Mouse (Mus musculus) limb, embryonic 12.5 days (tissue): ENCODE data around the gene Tbc1d10c. TPM values are rescaled to one million over a fixed set of nuclear protein-coding genes. Genes with fewer than 3 reads are reported as not detected.
A peak's percentile ranks its signal among the peaks of the same experiment; 100 is the strongest.

Experiments
- ATAC-seq: fragments of 200-750 bp; cut with Nextera tagmentation; 2 replicates; pipeline ENCODE4 v1.8.0; 2017; ENCODE audit warnings: low read depth, moderate TSS enrichment; ENCODE audit not compliant: insufficient number of reproducible peaks, insufficient read depth, low FRiP score, low TSS enrichment
- H3K27ac ChIP-seq: fragments of 300-500 bp; sonication (generic); 2 replicates; pipeline ENCODE4 v1.5.1; 2016; ENCODE audit warnings: mild to moderate bottlenecking, moderate library complexity
- H3K27me3 ChIP-seq: fragments of 300-500 bp; sonication (generic); 2 replicates; pipeline ENCODE4 v1.6.1; 2016; ENCODE audit warnings: mild to moderate bottlenecking, moderate library complexity
- H3K36me3 ChIP-seq: fragments of 300-500 bp; sonication (generic); 2 replicates; pipeline ENCODE4 v1.6.1; 2016; ENCODE audit warnings: mild to moderate bottlenecking, moderate library complexity
- H3K4me1 ChIP-seq: fragments of 300-500 bp; sonication (generic); replicated peaks from 2 replicates; pipeline ENCODE4 v1.6.1; 2016
- H3K4me2 ChIP-seq: fragments of 300-500 bp; sonication (generic); 2 replicates; pipeline ENCODE4 v1.6.1; 2016; ENCODE audit warnings: mild to moderate bottlenecking, moderate library complexity
- H3K4me3 ChIP-seq: fragments of 300-500 bp; sonication (generic); replicated peaks from 2 replicates; pipeline ENCODE4 v1.5.1; 2016; ENCODE audit warnings: mild to moderate bottlenecking
- H3K9ac ChIP-seq: fragments of 300-500 bp; sonication (generic); replicated peaks from 2 replicates; pipeline ENCODE4 v1.6.1; 2016; ENCODE audit warnings: mild to moderate bottlenecking, moderate library complexity
- H3K9me3 ChIP-seq: fragments of 300-500 bp; sonication (generic); 2 replicates; pipeline ENCODE4 v1.6.1; 2016; ENCODE audit warnings: mild to moderate bottlenecking, moderate library complexity
- WGBS: fragments of 180-500 bp; shearing (Covaris S2); methylation state at CpG from one replicate; pipeline ENCODE4 v1.1.7; 2016; 5-methylcytosine and 5-hydroxymethylcytosine counted together
- polyA plus RNA-seq: library from polyadenylated mRNA; unstranded; fragments of >200 nt; fragmentation: Nextera tagmentation; extraction: Ambion mirVana; gene quantifications from 2 replicates; pipeline ENCODE4 v1.2.1, GENCODE M21; 2016

Gene Tbc1d10c
- polyA plus RNA-seq, 1 experiment from 2014 or later: 0.60 TPM

DNA sequence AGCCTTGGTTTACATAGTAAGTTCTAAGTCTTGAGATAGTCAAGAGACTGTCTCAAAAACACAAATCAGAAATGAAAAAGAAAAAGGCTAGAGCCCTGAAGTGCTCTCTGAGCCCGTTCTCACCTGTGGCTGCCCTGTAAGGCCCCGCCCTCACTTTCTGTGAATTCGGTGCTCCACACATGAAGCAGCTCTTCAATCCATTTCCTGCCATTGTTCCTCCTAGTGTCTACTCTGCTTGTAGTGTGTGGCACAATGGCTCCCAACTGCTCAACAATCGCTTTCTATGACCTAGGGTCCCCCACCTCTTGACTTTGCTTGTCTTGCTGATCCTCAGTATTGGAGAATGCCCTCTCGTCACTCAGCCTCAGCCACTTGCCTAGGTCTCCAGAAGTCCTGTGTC lies 36.4 kb upstream of the Tbc1d10c start:
- Histone ChIP-seq H3K27me3 (peaks cover 20% of the 10 kb centered on the region), H3K4me1 (peaks cover 19% of the 10 kb centered on the region), H3K9ac (no peak overlapping the region), H3K4me3 (no peak overlapping the region), H3K27ac (no peak overlapping the region), H3K36me3 (peaks cover 15% of the 10 kb centered on the region), H3K9me3 (no peaks in the 10 kb centered on the region), H3K4me2 (no peak overlapping the region)
- no peak for ATAC-seq
- WGBS: 71% methylated on average over 5 of the region's 5 CpGs

DNA sequence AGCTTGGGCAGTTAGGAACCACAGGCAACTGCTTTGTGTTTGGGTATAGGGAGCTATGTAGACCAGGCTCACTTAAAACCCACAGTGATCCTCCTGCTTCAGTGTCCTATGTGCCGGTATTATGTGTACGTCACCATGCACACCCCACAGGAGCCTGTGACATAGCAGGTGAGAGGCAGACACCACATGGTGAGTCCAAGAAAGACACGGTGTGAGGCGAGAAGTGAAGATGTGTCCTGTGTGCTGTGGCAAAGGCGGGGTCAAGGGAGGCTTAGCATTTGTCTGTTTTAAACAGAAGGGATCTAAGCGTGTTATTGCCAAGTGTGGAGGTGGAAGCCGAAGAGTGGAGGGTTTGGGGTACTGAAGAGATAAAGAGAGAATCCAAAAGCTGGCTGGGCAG lies 35.7 kb upstream of the Tbc1d10c start:
- Histone ChIP-seq H3K9ac (no peak overlapping the region), H3K4me1 (peaks cover 13% of the 10 kb centered on the region), H3K4me2 (no peak overlapping the region), H3K27me3 (peaks cover 24% of the 10 kb centered on the region), H3K36me3 (peaks cover 22% of the 10 kb centered on the region), H3K4me3 (no peak overlapping the region), H3K9me3 (no peaks in the 10 kb centered on the region), H3K27ac (no peak overlapping the region)
- no peak for ATAC-seq
- 93% methylated on average over 7 of the region's 7 CpGs for WGBS

DNA sequence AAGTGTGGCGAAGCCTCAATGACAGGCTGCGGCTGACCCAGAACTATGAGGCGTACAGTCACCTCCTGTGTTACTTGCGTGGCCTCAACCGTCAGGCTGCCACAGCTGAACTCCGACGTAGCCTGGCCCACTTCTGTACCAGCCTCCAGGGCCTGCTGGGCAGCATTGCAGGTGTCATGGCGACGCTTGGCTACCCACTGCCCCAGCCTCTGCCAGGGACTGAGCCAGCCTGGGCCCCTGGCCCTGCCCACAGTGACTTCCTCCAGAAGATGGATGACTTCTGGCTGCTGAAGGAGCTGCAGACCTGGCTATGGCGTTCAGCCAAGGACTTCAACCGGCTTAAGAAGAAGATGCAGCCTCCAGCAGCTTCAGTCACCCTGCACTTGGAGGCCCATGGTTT lies 31.1 kb upstream of the Tbc1d10c start:
- ATAC-seq: no peak
- 79% methylated on average over 11 of the region's 11 CpGs for WGBS
- no peak overlapping the region; the same call in 1 of the 2 replicates for H3K9ac ChIP-seq
- H3K4me1 ChIP-seq: peaks cover 33% of the 10 kb centered on the region
- no peak overlapping the region for H3K4me2 ChIP-seq
- no peaks in the 10 kb centered on the region for H3K9me3 ChIP-seq
- no peak overlapping the region for H3K4me3 ChIP-seq
- H3K27me3 ChIP-seq: peaks cover 12% of the 10 kb centered on the region; the same call in 1 of the 2 replicates
- no peak overlapping the region for H3K27ac ChIP-seq
- H3K36me3 ChIP-seq: peaks cover 32% of the 10 kb centered on the region

DNA sequence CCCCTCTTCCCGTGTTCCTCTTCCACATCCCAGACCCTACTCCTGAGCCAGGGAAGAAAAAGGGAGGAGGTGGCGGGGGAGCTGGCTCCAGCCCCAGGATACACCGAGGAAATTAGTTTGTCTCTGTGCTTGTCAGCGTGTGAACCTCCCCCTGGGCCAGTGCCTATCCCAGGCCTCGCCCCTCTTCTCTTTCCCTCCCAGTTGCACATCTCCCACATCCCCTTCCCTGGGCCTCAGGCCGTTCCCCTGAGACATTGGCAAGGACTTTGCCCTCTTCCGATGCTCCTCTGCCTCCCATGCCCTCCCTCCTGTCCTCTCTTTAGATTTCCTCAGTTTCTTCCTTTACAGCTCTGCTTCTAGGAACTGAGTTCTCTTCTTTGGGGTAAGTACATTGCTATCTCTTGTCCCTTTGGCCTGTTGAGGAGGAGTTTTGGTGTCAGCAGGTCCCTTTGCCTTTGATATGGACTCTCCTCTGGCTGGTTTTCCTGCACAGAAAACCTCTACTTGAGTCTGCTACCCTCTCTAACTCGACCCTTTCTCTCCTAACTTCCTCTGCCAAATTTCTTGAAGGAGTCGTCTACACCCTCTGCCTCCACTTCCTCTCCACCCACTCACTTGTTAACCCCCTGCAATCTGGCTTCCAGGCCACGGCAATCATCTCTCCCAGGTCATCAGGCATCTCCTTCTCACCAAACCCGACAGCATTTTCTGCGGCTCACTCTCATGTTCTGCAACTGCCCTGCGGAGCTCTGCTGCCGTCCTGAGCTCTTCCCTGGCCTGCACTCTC lies 30.1 kb upstream of the Tbc1d10c start:
- peaks cover 43% of the 10 kb centered on the region for H3K4me1 ChIP-seq
- 0 out of 2 replicates have a peak overlapping the region, but pooled peaks have one; percentile 34 for H3K9ac ChIP-seq
- H3K9me3 ChIP-seq: no peaks in the 10 kb centered on the region
- peaks cover 32% of the 10 kb centered on the region for H3K36me3 ChIP-seq
- H3K4me2 ChIP-seq: no peak overlapping the region
- ATAC-seq: no peak
- H3K4me3 ChIP-seq: no peak overlapping the region
- H3K27me3 ChIP-seq: peaks cover 12% of the 10 kb centered on the region; the same call in 1 of the 2 replicates
- no peak overlapping the region for H3K27ac ChIP-seq
- WGBS: 35% methylated on average over 14 of the region's 14 CpGs

DNA sequence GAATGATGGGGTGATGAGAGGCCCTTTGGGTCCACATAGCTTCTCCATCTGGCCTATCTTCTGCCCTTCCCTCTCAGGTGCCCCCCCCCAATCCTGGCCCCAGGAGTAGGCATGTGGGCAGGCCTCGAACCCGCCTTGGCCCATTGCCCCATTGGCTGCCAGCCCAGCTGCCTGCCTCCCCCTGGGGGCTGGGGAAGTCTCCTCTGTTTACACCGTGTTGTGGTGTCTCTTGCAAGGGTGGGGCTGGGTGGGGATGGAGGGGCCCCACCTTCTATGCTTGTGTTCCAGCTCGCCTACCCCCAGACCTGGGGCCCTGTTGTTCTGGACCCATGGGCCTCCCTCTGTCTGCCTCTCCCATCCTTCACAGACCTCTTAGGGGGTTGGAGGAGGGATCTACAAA lies 29.3 kb upstream of the Tbc1d10c start:
- Histone ChIP-seq H3K4me1 (peaks cover 50% of the 10 kb centered on the region), H3K27ac (no peak overlapping the region), H3K9me3 (no peaks in the 10 kb centered on the region), H3K36me3 (peaks cover 32% of the 10 kb centered on the region), H3K4me2 (no peak overlapping the region), H3K27me3 (peaks cover 12% of the 10 kb centered on the region), H3K9ac (no peak overlapping the region), H3K4me3 (no peak overlapping the region)
- 60% methylated on average over 4 of the region's 4 CpGs for WGBS
- ATAC-seq: no peak

DNA sequence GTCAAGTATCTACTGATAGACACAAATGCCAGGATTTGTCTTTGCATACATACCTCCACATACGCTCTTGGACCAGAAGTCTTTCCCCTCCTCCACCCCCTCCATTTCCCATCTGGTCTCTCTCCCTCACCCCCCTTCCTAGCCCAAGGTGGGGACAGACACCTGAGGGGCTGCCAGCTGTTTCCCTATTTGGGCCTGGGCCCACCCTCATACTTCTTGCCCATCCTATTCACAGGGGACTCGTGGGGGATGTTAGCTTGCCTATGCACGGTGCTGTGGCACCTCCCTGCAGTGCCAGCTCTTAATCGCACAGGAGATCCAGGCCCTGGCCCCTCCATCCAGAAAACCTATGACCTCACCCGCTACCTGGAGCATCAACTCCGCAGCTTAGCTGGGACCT lies 28.9 kb upstream of the Tbc1d10c start:
- H3K9me3 ChIP-seq: no peaks in the 10 kb centered on the region
- peaks cover 16% of the 10 kb centered on the region for H3K27me3 ChIP-seq
- no peak overlapping the region for H3K4me2 ChIP-seq
- peaks cover 54% of the 10 kb centered on the region for H3K4me1 ChIP-seq
- 88% methylated on average over 6 of the region's 6 CpGs for WGBS
- ATAC-seq: no peak
- peaks cover 32% of the 10 kb centered on the region for H3K36me3 ChIP-seq
- no peak overlapping the region for H3K27ac ChIP-seq
- H3K4me3 ChIP-seq: no peak overlapping the region
- H3K9ac ChIP-seq: 0 out of 2 replicates have a peak overlapping the region, but pooled peaks have one; percentile 24

DNA sequence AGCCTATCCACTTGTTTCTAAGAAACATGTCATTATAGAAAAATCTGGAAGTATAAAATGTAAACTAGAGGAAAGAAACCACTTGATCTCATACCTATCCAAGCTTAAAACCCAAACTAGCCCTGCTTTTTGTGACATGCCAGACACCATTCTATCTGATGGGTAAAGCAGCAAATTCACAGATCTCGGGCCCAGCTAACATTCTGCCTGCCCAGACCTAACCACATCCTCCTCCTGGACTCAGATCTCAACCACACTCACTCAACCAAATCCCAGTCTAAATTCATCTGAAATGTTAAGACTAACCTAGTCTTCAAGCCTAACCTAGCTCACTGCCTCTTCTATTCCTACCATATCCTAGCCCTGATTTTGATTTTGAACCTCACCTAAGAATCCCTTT lies 27.7 kb upstream of the Tbc1d10c start:
- no peak for ATAC-seq
- Histone ChIP-seq H3K36me3 (peaks cover 30% of the 10 kb centered on the region), H3K9me3 (no peaks in the 10 kb centered on the region), H3K9ac (no peak overlapping the region), H3K27me3 (peaks cover 16% of the 10 kb centered on the region), H3K4me1 (peaks cover 58% of the 10 kb centered on the region), H3K27ac (no peak overlapping the region), H3K4me2 (no peak overlapping the region), H3K4me3 (no peak overlapping the region)
- WGBS: 79% methylated on average over 1 of the region's 1 CpGs

DNA sequence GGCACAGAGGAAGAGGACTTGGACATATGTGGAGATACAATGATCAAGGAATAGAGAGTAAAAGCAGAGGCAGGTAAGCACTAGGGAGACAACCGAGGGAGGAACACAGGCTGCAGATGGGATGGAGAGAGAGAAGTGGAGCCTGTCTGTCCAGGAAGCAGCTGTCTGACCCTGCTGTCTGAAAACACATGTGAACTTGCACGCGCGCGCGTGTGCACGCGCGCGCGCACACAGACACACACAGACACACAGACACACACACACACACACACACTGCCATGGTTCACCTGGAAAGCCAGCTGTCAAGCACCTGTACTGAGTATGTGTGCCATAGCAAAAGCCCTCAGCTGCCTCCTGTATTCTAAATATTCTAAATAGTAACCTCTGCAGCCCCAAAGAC lies 27.2 kb upstream of the Tbc1d10c start:
- H3K27ac ChIP-seq: peak overlapping the region; percentile 64; the same call in 1 of the 2 replicates
- H3K27me3 ChIP-seq: peaks cover 20% of the 10 kb centered on the region
- no peak overlapping the region for H3K4me3 ChIP-seq
- peaks cover 25% of the 10 kb centered on the region for H3K36me3 ChIP-seq
- WGBS: 87% methylated on average over 11 of the region's 11 CpGs
- H3K4me2 ChIP-seq: 0 out of 2 replicates have a peak overlapping the region, but pooled peaks have one; percentile 87
- no peak overlapping the region for H3K9ac ChIP-seq
- H3K9me3 ChIP-seq: no peaks in the 10 kb centered on the region
- H3K4me1 ChIP-seq: peaks cover 62% of the 10 kb centered on the region
- ATAC-seq: no peak

DNA sequence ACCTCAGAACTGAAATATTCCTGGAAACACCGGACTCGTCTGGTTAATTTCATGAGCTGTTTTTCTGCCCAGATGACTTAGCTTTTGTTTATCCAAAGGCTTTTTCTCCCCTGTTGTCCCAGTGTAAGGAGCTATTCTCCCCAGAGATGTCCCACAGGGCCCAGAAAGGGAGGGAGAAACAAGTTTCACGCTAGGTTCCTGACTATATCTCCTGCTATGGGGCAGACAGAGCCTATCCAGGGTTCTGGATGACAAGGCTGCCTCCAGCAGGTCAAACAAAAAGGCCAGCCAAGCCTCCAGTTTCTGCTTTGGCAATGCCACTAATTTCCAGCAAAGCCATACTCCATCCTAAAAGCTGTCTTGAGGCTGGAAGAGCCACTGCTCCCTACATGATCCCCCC lies 26.8 kb upstream of the Tbc1d10c start:
- no peak overlapping the region for H3K9ac ChIP-seq
- peaks cover 24% of the 10 kb centered on the region for H3K27me3 ChIP-seq
- H3K4me2 ChIP-seq: peak overlapping the region; percentile 87

DNA sequence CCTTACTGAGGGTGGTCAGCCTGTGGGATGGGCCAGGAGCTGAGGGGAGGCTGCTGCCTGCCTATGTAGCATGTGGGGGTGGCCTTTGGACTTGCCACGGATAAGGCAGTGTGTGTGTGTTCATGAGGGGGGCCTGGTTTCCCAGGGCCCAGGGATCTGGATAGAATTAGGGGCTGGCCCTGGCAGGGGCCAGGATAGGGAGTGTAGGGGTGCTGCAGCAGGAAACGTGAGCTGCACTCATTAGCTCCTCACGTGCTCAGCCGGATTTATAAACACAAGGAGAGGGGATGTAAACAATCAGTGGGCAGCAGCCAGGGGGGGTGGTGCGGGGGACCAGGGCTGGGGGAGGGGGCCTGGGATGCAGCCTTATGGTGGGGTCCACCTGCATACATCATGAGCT lies 26.1 kb upstream of the Tbc1d10c start:
- Histone ChIP-seq H3K4me1 (peaks cover 74% of the 10 kb centered on the region), H3K4me3 (peak overlapping the region; percentile 89; the same call in 1 of the 2 replicates), H3K27ac (peak overlapping the region; percentile 77), H3K36me3 (peaks cover 14% of the 10 kb centered on the region), H3K4me2 (peak overlapping the region; percentile 87), H3K9ac (peak overlapping the region; percentile 24; the same call in 1 of the 2 replicates), H3K9me3 (no peaks in the 10 kb centered on the region), H3K27me3 (peaks cover 24% of the 10 kb centered on the region)
- WGBS: 2% methylated on average over 5 of the region's 5 CpGs
- ATAC-seq: peak; percentile 20; the same call in 1 of the 2 replicates

More for the DNA sequence above, 26.8 kb upstream of the Tbc1d10c start:
- Histone ChIP-seq H3K36me3 (peaks cover 21% of the 10 kb centered on the region), H3K27ac (peak overlapping the region; percentile 64; the same call in 1 of the 2 replicates), H3K9me3 (no peaks in the 10 kb centered on the region), H3K4me3 (no peak overlapping the region), H3K4me1 (peaks cover 67% of the 10 kb centered on the region)
- 29% methylated on average over 3 of the region's 3 CpGs for WGBS
- no peak for ATAC-seq

DNA sequence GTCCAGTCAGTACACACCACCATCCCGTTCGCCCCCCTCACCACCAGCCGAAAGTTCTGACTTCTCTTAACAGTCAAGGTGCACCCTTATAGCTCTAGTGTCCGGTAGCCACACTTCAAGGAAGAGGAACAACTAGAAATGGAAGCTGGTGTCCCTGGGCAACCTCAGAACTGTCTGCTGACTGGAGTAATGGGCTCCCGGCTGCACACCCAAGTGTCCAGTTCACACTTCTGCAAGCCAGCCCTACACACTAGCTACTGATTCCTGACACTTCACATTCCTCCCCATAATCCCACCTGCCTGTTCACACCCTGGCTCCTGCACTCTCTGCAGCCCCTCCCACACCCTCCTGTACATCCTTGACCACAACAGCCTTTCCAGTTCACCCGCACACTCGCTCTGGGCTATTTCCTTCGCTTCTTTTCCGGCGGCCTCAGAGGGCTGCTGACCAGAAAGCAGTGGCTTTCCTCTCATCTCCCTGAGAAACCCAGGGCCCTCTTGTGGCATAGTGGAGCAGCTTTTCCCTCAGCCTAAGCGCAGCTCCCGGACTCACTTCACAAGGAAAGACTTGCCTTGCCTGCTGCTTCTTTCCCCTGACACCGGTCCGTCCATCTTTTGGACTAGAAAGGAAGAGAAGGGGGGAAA lies 25.1 kb upstream of the Tbc1d10c start:
- peaks cover 23% of the 10 kb centered on the region; the same call in 1 of the 2 replicates for H3K27me3 ChIP-seq

More for the DNA sequence above, 25.1 kb upstream of the Tbc1d10c start:
- Histone ChIP-seq H3K36me3 (peaks cover 4% of the 10 kb centered on the region), H3K27ac (peak overlapping the region; percentile 77), H3K9me3 (no peaks in the 10 kb centered on the region), H3K4me2 (peak overlapping the region; percentile 87), H3K4me1 (peaks cover 83% of the 10 kb centered on the region), H3K4me3 (peak overlapping the region; percentile 89), H3K9ac (peak overlapping the region; percentile 97)
- no peak for ATAC-seq
- 17% methylated on average over 14 of the region's 14 CpGs for WGBS
